ENCODE assay signal across 9 mouse cellular contexts in the genomic region with DNA sequence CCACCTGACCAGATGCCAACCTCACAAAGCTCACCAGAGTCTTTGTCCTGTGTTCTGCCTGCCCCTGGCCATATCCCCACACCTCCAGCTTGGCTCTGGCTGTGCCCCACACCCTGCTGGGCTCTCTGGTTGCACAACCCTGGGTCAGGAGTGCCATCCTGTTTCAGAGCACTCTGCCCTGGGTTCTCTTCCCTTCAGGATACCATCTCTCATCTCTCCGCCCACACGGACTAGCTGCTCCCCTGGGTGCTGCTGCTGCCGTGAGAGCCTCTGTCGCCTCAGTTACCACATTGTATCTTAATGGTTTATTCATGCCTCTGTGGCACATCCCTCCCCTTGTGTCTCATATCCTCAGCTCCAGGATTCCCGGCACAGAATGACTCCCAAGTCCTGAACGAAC. TPM values are rescaled to one million over a fixed set of nuclear protein-coding genes. Genes with fewer than 3 reads are reported as not detected.
DNase-seq lines count a peak whose midpoint lies in the region; ATAC-seq and TF ChIP-seq lines count a peak whose summit lies in the region.
"Had no signal": no experiment of that assay in that cellular context is flagged by ENCODE, and none has a peak within 500 bp of the region (broad histone marks: within the 10 kb centered on the region; RNA-seq: fewer than 3 reads in every experiment).

No protein-coding gene starts in this region.

- ATAC-seq in hindbrain, embryonic 13.5 days (ENCODE audit: low FRiP score): no peak
- ATAC-seq in midbrain, embryonic 14.5 days (ENCODE audit: low FRiP score, low TSS enrichment): no peak
- no peak for ATAC-seq in intestine, postnatal 0 days
- ATAC-seq: lung, postnatal 0 days had no signal

- peak; percentile 57 for DNase-seq in MEL (ENCODE audit: low read depth, low spot score)
- peak; percentile 47 for DNase-seq in midbrain, embryonic 14.5 days
- no peak for DNase-seq in spleen, postnatal 36 days (ENCODE audit: low spot score in 2 of 2)
- no peak for DNase-seq in thymus, postnatal 25 days
- DNase-seq: spleen, adult 18-20 months had no signal

- H3K79me2 ChIP-seq in MEL (ENCODE audit: control insufficient read depth, insufficient read depth, low read length, poor library complexity): no peaks in the 10 kb centered on the region

- H3K27me3 ChIP-seq in E14TG2a.4 (ENCODE audit: insufficient read depth, low read length) (peaks cover 59% of the 10 kb centered on the region), MEL (ENCODE audit: control insufficient read depth in 1 of 2, insufficient read depth in 2 of 2, low read length in 2 of 2) (no peaks in the 10 kb centered on the region)
- no peaks in the 10 kb centered on the region for H3K27me3 ChIP-seq in hindbrain, embryonic 13.5 days
- no peaks in the 10 kb centered on the region for H3K27me3 ChIP-seq in midbrain, embryonic 14.5 days (ENCODE audit: control insufficient read depth, insufficient read depth, low read length)
- no peaks in the 10 kb centered on the region for H3K27me3 ChIP-seq in intestine, postnatal 0 days (replicated peaks; ENCODE audit: control insufficient read depth, insufficient read depth, low read length)

- no peaks in the 10 kb centered on the region for H3K9me3 ChIP-seq in E14TG2a.4 (ENCODE audit: low read length)
- no peaks in the 10 kb centered on the region for H3K9me3 ChIP-seq in MEL (replicated peaks; ENCODE audit: insufficient read depth, low read length)
- no peaks in the 10 kb centered on the region for H3K9me3 ChIP-seq in hindbrain, embryonic 13.5 days
- no peaks in the 10 kb centered on the region for H3K9me3 ChIP-seq in midbrain, embryonic 14.5 days (ENCODE audit: control insufficient read depth, low read length)
- H3K9me3 ChIP-seq in intestine, postnatal 0 days (ENCODE audit: control insufficient read depth): no peaks in the 10 kb centered on the region

- no peak for TF ChIP-seq POLR2A in MEL (IDR thresholded peaks at IDR 0.05; ENCODE audit: control insufficient read depth in 1 of 2, insufficient read depth in 1 of 2, low read depth in 1 of 2, low read length in 2 of 2, poor library complexity in 1 of 2)

- peak overlapping the region; percentile 98 for H3K27ac ChIP-seq in MEL (ENCODE audit: control insufficient read depth, low read depth, low read length)
- peak overlapping the region; percentile 76 for H3K27ac ChIP-seq in hindbrain, embryonic 13.5 days
- H3K27ac ChIP-seq in midbrain, embryonic 14.5 days (replicated peaks; ENCODE audit: low read depth, low read length): 0 out of 2 replicates have a peak overlapping the region, but pooled peaks have one; percentile 39
- no peak overlapping the region for H3K27ac ChIP-seq in intestine, postnatal 0 days (ENCODE audit: low read depth, low read length)

- TF ChIP-seq CTCF in E14TG2a.4 (conservative IDR thresholded peaks at IDR 0.05; ENCODE audit: low read length) (no peak), MEL (IDR thresholded peaks at IDR 0.05 in 2 of 3, conservative IDR thresholded peaks at IDR 0.05 in 1 of 3; ENCODE audit: control insufficient read depth in 1 of 3, insufficient read depth in 1 of 3, low read depth in 2 of 3, low read length in 3 of 3, poor library complexity in 1 of 3, severe bottlenecking in 1 of 3) (no peak)
- no peak for TF ChIP-seq CTCF in intestine, postnatal 0 days (IDR thresholded peaks at IDR 0.05; ENCODE audit: low read depth)

- no peak for TF ChIP-seq RAD21 in MEL (IDR thresholded peaks at IDR 0.05; ENCODE audit: low read depth, low read length)

- 11% methylated on average over 6 of the region's 6 CpGs for WGBS in hindbrain, embryonic 13.5 days
- 11% methylated on average over 6 of the region's 6 CpGs for WGBS in midbrain, embryonic 14.5 days
- WGBS in intestine, postnatal 0 days: 59% methylated on average over 6 of the region's 6 CpGs

- H3K4me1 ChIP-seq in E14TG2a.4 (replicated peaks; ENCODE audit: low read depth, low read length): peaks cover 66% of the 10 kb centered on the region
- H3K4me1 ChIP-seq in MEL (ENCODE audit: control insufficient read depth in 1 of 2, insufficient read depth in 2 of 2, low read length in 2 of 2): peaks cover 5 to 46% of the 10 kb centered on the region in 2 experiments
- peaks cover 80% of the 10 kb centered on the region for H3K4me1 ChIP-seq in hindbrain, embryonic 13.5 days (replicated peaks)
- peaks cover 49% of the 10 kb centered on the region for H3K4me1 ChIP-seq in midbrain, embryonic 14.5 days (ENCODE audit: control insufficient read depth, insufficient read depth, low read length)
- H3K4me1 ChIP-seq in intestine, postnatal 0 days (replicated peaks; ENCODE audit: control insufficient read depth, insufficient read depth, low read length): peaks cover 29% of the 10 kb centered on the region

- H3K4me2 ChIP-seq in hindbrain, embryonic 13.5 days: peak overlapping the region; percentile 41
- H3K4me2 ChIP-seq in midbrain, embryonic 14.5 days (ENCODE audit: low read length): peak overlapping the region; percentile 40
- H3K4me2 ChIP-seq in intestine, postnatal 0 days (replicated peaks; ENCODE audit: low read depth): no peak overlapping the region

- H3K9ac ChIP-seq in MEL (ENCODE audit: control insufficient read depth, low read depth, low read length, poor library complexity, severe bottlenecking): peak overlapping the region; percentile 73
- 0 out of 2 replicates have a peak overlapping the region, but pooled peaks have one; percentile 20 for H3K9ac ChIP-seq in hindbrain, embryonic 13.5 days
- H3K9ac ChIP-seq in midbrain, embryonic 14.5 days (replicated peaks; ENCODE audit: low read length): no peak overlapping the region
- H3K9ac ChIP-seq in intestine, postnatal 0 days (ENCODE audit: low read depth, low read length): no peak overlapping the region

- H3K36me3 ChIP-seq in E14TG2a.4 (ENCODE audit: insufficient read depth, low read length): no peaks in the 10 kb centered on the region
- H3K36me3 ChIP-seq in MEL (ENCODE audit: control insufficient read depth in 1 of 2, insufficient read depth in 2 of 2, low read length in 2 of 2): peaks cover 0 to 18% of the 10 kb centered on the region in 2 experiments; a peak in 2 of 4 replicates
- no peaks in the 10 kb centered on the region for H3K36me3 ChIP-seq in hindbrain, embryonic 13.5 days
- no peaks in the 10 kb centered on the region for H3K36me3 ChIP-seq in midbrain, embryonic 14.5 days (ENCODE audit: control insufficient read depth, insufficient read depth, low read length)
- no peaks in the 10 kb centered on the region for H3K36me3 ChIP-seq in intestine, postnatal 0 days (ENCODE audit: control insufficient read depth, insufficient read depth)

- H3K4me3 ChIP-seq in E14TG2a.4 (replicated peaks; ENCODE audit: low read length) (peak overlapping the region; percentile 21; the same call in 1 of the 2 replicates), MEL (ENCODE audit: control insufficient read depth in 1 of 2, insufficient read depth in 1 of 2, low read depth in 2 of 2, low read length in 2 of 2) (peak overlapping the region; percentile 48 to 67)
- H3K4me3 ChIP-seq in hindbrain, embryonic 13.5 days: no peak overlapping the region
- no peak overlapping the region for H3K4me3 ChIP-seq in midbrain, embryonic 14.5 days (replicated peaks; ENCODE audit: low read depth, low read length)
- H3K4me3 ChIP-seq in intestine, postnatal 0 days (ENCODE audit: low read depth, low read length): no peak overlapping the region

- no peak for TF ChIP-seq EP300 in MEL (IDR thresholded peaks at IDR 0.05; ENCODE audit: low read depth in 1 of 2, low read length in 2 of 2)

TF ChIP-seq in MEL, 35 proteins besides CTCF, POLR2A, EP300 and RAD21 (continues in another document):
- TF ChIP-seq TBP (IDR thresholded peaks at IDR 0.05; ENCODE audit: low read depth, low read length) (no peak), TAL1 (IDR thresholded peaks at IDR 0.05; ENCODE audit: low read length) (no peak), ZNF384 (IDR thresholded peaks at IDR 0.05; ENCODE audit: low read depth, low read length) (no peak), HCFC1 (IDR thresholded peaks at IDR 0.05; ENCODE audit: low read depth, low read length) (no peak), E2F4 (IDR thresholded peaks at IDR 0.05; ENCODE audit: borderline replicate concordance, low read depth, low read length) (no peak), NRF1 (IDR thresholded peaks at IDR 0.05; ENCODE audit: insufficient read depth, low read depth, low read length, poor library complexity, severe bottlenecking) (no peak), RCOR1 (IDR thresholded peaks at IDR 0.05; ENCODE audit: low read depth, low read length) (no peak), ETS1 (IDR thresholded peaks at IDR 0.05; ENCODE audit: low read depth, low read length) (0 out of 2 replicates have a peak, but pooled peaks have one; percentile 8), ZC3H11A (IDR thresholded peaks at IDR 0.05; ENCODE audit: low read depth, low read length) (no peak), SMC3 (IDR thresholded peaks at IDR 0.05; ENCODE audit: low read depth, low read length) (0 out of 2 replicates have a peak, but pooled peaks have one; percentile 8), MAFK (IDR thresholded peaks at IDR 0.05; ENCODE audit: borderline replicate concordance, low read depth, low read length) (no peak), NELFE (IDR thresholded peaks at IDR 0.05; ENCODE audit: low read depth, low read length) (no peak), UBTF (IDR thresholded peaks at IDR 0.05; ENCODE audit: borderline replicate concordance, insufficient read depth, low read depth, low read length) (no peak), SIN3A (IDR thresholded peaks at IDR 0.05; ENCODE audit: low read length) (no peak; the same call in 1 of the 2 replicates), MYB (IDR thresholded peaks at IDR 0.05; ENCODE audit: low read depth, low read length) (no peak), TCF12 (IDR thresholded peaks at IDR 0.05; ENCODE audit: low read depth, low read length) (no peak), MAZ (IDR thresholded peaks at IDR 0.05; ENCODE audit: low read depth, low read length) (no peak)

RNA-seq across cellular contexts. Expression of gene Optc, which starts 21.4 kb away (rescaled TPM):
- 0.23 and 0.27 TPM in 2 replicates for total RNA-seq in MEL (2012; rRNA removed)
- under 1 TPM in 1 of 2 experiments, not detected in 1; 0.53 TPM for polyA plus RNA-seq in MEL (2012; ENCODE audit: insufficient read depth in 1 of 2, insufficient read length in 2 of 2, low read depth in 1 of 2, low replicate concordance in 2 of 2, missing spikeins in 1 of 2)
- polyA plus RNA-seq in hindbrain, embryonic 13.5 days (2015; fragmentation: Nextera tagmentation; extraction: Ambion mirVana): 2.7 and 3.6 TPM in 2 replicates
- 3.5 and 4.5 TPM in 2 replicates for polyA plus RNA-seq in midbrain, embryonic 14.5 days (2014; fragmentation: Nextera tagmentation; extraction: Ambion mirVana)
- 0.82 and 0.94 TPM in 2 replicates for polyA plus RNA-seq in intestine, postnatal 0 days (2015; fragmentation: Nextera tagmentation; extraction: Ambion mirVana)

RNA-seq across cellular contexts. Expression of gene Prelp, which starts 34.8 kb away (rescaled TPM):
- not detected in 2 replicates for total RNA-seq in MEL (2012; rRNA removed)
- not detected for polyA plus RNA-seq in MEL (2012; ENCODE audit: insufficient read depth in 1 of 2, insufficient read length in 2 of 2, low read depth in 1 of 2, low replicate concordance in 2 of 2, missing spikeins in 1 of 2)
- polyA plus RNA-seq in hindbrain, embryonic 13.5 days (2015; fragmentation: Nextera tagmentation; extraction: Ambion mirVana): 10.2 and 14.8 TPM in 2 replicates
- polyA plus RNA-seq in midbrain, embryonic 14.5 days (2014; fragmentation: Nextera tagmentation; extraction: Ambion mirVana): 7.1 and 8.7 TPM in 2 replicates
- polyA plus RNA-seq in intestine, postnatal 0 days (2015; fragmentation: Nextera tagmentation; extraction: Ambion mirVana): 3.3 and 4.1 TPM in 2 replicates

Comparison
In these comparisons a context has a peak if more than half of its experiments do, and no peak if none do; other contexts are left out.
1. H3K4me3 ChIP-seq: peak in E14TG2a.4 (single experiment) and MEL (2 of 2); none in hindbrain, embryonic 13.5 days (single experiment), midbrain, embryonic 14.5 days (single experiment) and intestine, postnatal 0 days (single experiment).
2. DNase-seq: peak in MEL (single experiment) and midbrain, embryonic 14.5 days (single experiment); none in spleen, postnatal 36 days (0 of 2) and thymus, postnatal 25 days (single experiment).
3. H3K9ac ChIP-seq: peak in MEL (single experiment) and hindbrain, embryonic 13.5 days (single experiment); none in midbrain, embryonic 14.5 days (single experiment) and intestine, postnatal 0 days (single experiment).